Mouse (Mus musculus) spleen, adult 2 months (tissue): ENCODE measurements at regions not wholly inside any gene's neighbourhood (a gene's known extent, or its start where the extent isn't known, plus 50 kb on each side); places are given as distances from the start of the nearest gene placed in this dataset.

Source experiments
- CTCF ChIP-seq: fragments of 200-500 bp; IDR thresholded peaks from 2 replicates; pipeline ENCODE4 v1.5.1; 2011; ENCODE audit warnings: mild to moderate bottlenecking, inconsistent platforms; ENCODE audit not compliant: insufficient read depth, insufficient read length, insufficient replicate concordance; ENCODE audit errors: extremely low read depth
- POLR2A ChIP-seq: fragments of 200-500 bp; IDR thresholded peaks from 2 replicates; pipeline ENCODE4 v1.6.1; 2011; ENCODE audit warnings: low read depth, low read length, inconsistent platforms

DNA sequence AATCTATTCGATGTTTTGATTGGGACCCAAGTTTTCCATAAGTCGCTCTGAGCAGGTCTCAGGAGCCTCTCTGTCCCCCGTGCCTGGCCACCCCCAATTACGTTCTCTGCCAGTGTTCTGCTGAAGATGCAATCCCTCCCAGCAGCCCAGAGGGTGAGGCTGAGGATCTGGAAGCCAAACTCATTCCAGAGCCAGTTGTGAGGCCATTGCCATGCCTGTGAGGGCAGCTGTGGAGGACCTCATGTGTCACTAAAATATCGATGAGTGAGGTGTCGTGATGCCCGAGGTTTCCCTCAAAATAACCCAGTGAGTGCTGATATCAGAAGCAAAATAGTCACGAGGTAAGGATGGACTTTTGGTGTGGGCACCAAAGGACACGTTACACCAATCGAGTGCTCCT lies 93.1 kb upstream of the Mvb12b start:
- TF ChIP-seq CTCF = no peak
- no peak for TF ChIP-seq POLR2A
